Mouse (Mus musculus) limb, embryonic 15.5 days (tissue): Measurements from ENCODE around the gene Nynrin. TPM values are rescaled to one million over a fixed set of nuclear protein-coding genes. Genes with fewer than 3 reads are reported as not detected.
A peak's percentile ranks its signal among the peaks of the same experiment; 100 is the strongest.

Experiments
- ATAC-seq: fragments of 200-750 bp; cut with Nextera tagmentation; 2 replicates; pipeline ENCODE4 v1.8.0; 2017; ENCODE audit warnings: low read depth, moderate TSS enrichment; ENCODE audit not compliant: insufficient number of reproducible peaks, low FRiP score, low TSS enrichment
- H3K27ac ChIP-seq: fragments of 300-500 bp; sonication (generic); 2 replicates; pipeline ENCODE4 v1.5.1; 2015; ENCODE audit warnings: moderate library complexity, mild to moderate bottlenecking, inconsistent platforms
- H3K27me3 ChIP-seq: fragments of 300-500 bp; sonication (generic); 2 replicates; pipeline ENCODE4 v1.6.1; 2015; ENCODE audit warnings: inconsistent platforms
- H3K36me3 ChIP-seq: fragments of 300-500 bp; sonication (generic); 2 replicates; pipeline ENCODE4 v1.6.1; 2015; ENCODE audit warnings: inconsistent platforms
- H3K4me1 ChIP-seq: fragments of 300-500 bp; sonication (generic); 2 replicates; pipeline ENCODE4 v1.6.1; 2015; ENCODE audit warnings: inconsistent platforms
- H3K4me2 ChIP-seq: fragments of 300-500 bp; sonication (generic); 2 replicates; pipeline ENCODE4 v1.6.1; 2015; ENCODE audit warnings: mild to moderate bottlenecking, inconsistent platforms
- H3K4me3 ChIP-seq: fragments of 300-500 bp; sonication (generic); 2 replicates; pipeline ENCODE4 v1.5.1; 2015; ENCODE audit warnings: mild to moderate bottlenecking, inconsistent platforms
- H3K9ac ChIP-seq: fragments of 300-500 bp; sonication (generic); 2 replicates; pipeline ENCODE4 v1.6.1; 2015; ENCODE audit warnings: inconsistent platforms
- H3K9me3 ChIP-seq: fragments of 300-500 bp; sonication (generic); 2 replicates; pipeline ENCODE4 v1.6.1; 2016; ENCODE audit warnings: inconsistent platforms
- WGBS: fragments of 180-500 bp; shearing (Covaris S2); methylation state at CpG from one replicate; pipeline ENCODE4 v1.1.7; 2015; 5-methylcytosine and 5-hydroxymethylcytosine counted together
- polyA plus RNA-seq: library from polyadenylated mRNA; unstranded; fragments of >200 nt; fragmentation: Nextera tagmentation; extraction: Ambion mirVana; gene quantifications from 2 replicates; pipeline ENCODE4 v1.2.1, GENCODE M21; 2015

Gene Nynrin
- polyA plus RNA-seq, 1 experiment from 2014 or later: 25.5 TPM

DNA sequence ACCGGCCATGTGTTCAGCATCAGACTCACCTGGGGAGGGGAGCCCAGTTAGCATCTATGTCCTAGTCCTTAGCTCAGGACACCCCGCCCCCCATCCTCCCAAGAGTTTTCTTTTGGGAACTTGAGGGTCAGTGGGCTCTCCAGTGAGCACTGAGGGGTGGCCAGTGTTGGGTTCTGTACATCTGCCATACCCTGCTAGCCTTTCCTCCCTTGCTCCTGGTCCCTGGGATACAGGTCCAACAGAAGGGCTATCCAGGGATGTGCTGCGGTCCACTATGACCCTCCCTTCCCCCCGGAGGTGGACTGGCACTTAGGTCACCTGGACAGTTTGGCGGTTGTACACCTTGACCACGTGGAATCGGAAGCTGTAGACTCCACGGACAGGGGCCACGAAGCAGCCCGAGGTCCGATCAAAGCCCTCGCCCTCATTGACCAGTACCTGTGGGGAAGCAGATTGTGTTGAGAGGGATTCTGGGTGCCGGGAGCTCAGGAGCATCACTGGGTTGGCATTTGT, 29.4 kb downstream of the Nynrin start:
- Histone ChIP-seq H3K27me3 (no peaks in the 10 kb centered on the region), H3K9ac (no peak overlapping the region), H3K4me3 (no peak overlapping the region), H3K4me1 (peaks cover 32% of the 10 kb centered on the region), H3K36me3 (peaks cover 19% of the 10 kb centered on the region), H3K27ac (no peak overlapping the region), H3K9me3 (no peaks in the 10 kb centered on the region), H3K4me2 (no peak overlapping the region)
- 90% methylated on average over 13 of the region's 13 CpGs for WGBS
- ATAC-seq: no peak

DNA sequence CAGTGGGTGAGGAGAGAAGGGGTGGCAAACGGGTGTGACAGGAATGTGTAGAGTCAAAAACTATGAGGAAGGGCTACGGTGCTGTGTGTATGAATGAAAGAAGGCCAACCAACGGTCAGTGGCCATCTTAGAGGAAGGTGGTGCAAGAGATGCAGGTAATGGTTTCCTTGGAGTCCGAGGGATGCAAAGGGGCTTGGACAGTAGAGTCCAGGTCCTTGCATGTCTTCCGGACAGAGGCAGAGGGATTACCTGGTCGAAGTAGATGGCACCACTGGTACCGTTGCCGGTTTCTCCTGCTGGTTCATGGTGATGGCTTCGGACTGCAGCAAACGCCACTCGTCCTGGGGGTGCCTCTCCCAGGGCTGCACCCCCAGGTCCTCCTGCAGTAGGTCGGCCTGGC, 29.9 kb downstream of the Nynrin start:
- Histone ChIP-seq H3K9ac (no peak overlapping the region), H3K36me3 (peaks cover 24% of the 10 kb centered on the region), H3K27ac (peak overlapping the region; percentile 94; the same call in 1 of the 2 replicates), H3K9me3 (no peaks in the 10 kb centered on the region), H3K4me3 (no peak overlapping the region), H3K4me2 (no peak overlapping the region), H3K4me1 (peaks cover 32% of the 10 kb centered on the region), H3K27me3 (no peaks in the 10 kb centered on the region)
- ATAC-seq: no peak
- 85% methylated on average over 12 of the region's 12 CpGs for WGBS

- Histone ChIP-seq H3K4me3 (peak within 1 kb of the TSS; percentile 83), H3K27me3 (no peaks in the 10 kb centered on the region), H3K9ac (peak within 1 kb of the TSS; percentile 83), H3K4me2 (peak within 1 kb of the TSS; percentile 76), H3K36me3 (peaks cover 29% of the 10 kb centered on the region), H3K9me3 (no peaks in the 10 kb centered on the region), H3K27ac (peak within 1 kb of the TSS; percentile 94), H3K4me1 (peaks cover 32% of the 10 kb centered on the region)
- ATAC-seq: peak; percentile 12; the same call in 1 of the 2 replicates
- WGBS: 34% methylated on average over 4 of the region's 4 CpGs
Measured at GRCm38 (mm10) chr14:55884166-55884565, 30.4 kb downstream of the Nynrin start, which contains the start of gene Cbln3. Gene Cbln3 (minus strand): TSS chr14:55884392.

DNA sequence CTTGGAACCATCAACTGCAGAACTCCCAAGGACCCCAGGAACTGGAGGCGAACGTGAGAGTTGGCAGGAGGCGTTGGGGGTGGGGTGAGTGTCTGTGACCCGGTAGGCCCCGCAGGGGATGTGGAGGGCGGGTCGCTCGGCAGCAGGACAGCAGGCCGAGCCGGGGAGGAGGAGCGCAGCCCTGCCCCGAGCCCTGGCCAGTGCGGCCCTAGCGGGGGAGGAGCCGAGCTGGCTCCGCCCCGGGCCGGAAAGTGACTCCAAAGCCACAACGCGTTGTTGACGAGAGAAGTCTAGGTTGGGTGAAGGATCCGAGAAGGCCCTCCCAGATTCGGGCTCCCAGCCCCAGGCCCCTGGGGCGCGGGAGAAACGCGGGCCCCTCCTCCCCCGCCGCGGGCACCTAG, 30.9 kb downstream of the Nynrin start, which contains the start of gene Khnyn:
Gene Khnyn, plus strand, starts transcription at position 235 of the 401 bp plus-strand sequence.
- Histone ChIP-seq H3K4me1 (peaks cover 32% of the 10 kb centered on the region), H3K9me3 (no peaks in the 10 kb centered on the region), H3K4me2 (peak within 1 kb of the TSS; percentile 76), H3K27ac (peak within 1 kb of the TSS; percentile 94), H3K27me3 (no peaks in the 10 kb centered on the region), H3K9ac (peak within 1 kb of the TSS; percentile 83), H3K36me3 (peaks cover 34% of the 10 kb centered on the region), H3K4me3 (peak within 1 kb of the TSS; percentile 83)
- 0% methylated on average over 29 of the region's 30 CpGs for WGBS
- ATAC-seq: peak; percentile 88

DNA sequence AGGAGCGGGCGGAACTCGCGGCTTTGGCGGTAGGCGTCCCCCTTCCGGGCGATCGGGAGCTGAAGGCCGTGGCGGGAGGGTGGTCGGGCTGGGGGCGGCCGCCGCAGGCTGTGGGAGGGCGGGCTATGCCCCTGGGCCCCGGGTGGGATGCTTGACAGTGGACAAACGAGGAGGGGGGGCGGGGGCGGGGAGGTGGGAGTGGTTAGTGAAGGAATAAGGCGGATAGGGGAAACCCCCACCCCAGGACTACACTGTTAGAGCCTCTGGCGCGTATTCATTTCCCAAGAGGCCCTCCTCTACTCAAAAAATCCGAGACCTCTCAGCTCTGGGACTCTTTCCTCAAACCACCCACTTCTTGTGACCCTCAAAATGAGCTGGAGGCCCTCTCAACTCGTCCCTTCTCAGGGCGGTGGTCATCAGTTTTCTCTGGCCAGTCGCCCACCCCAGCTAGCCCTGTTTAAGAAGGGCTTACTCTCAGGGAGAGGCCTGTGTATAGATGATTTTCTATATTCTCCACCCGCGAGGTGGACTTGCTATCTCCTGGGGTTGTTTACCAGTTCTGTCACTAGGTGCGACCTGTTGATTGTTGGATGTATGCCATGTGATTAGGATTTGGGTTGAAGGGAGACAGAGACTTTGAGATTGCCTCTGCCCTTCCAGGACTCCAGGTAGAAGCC, 31.4 kb downstream of the Nynrin start:
- H3K36me3 ChIP-seq: peaks cover 39% of the 10 kb centered on the region
- peak overlapping the region; percentile 83 for H3K4me3 ChIP-seq
- H3K9me3 ChIP-seq: no peaks in the 10 kb centered on the region
- peaks cover 32% of the 10 kb centered on the region for H3K4me1 ChIP-seq
- peak overlapping the region; percentile 94 for H3K27ac ChIP-seq
- peak overlapping the region; percentile 83 for H3K9ac ChIP-seq
- no peaks in the 10 kb centered on the region for H3K27me3 ChIP-seq
- ATAC-seq: peak; percentile 68
- 1% methylated on average over 11 of the region's 30 CpGs for WGBS
- H3K4me2 ChIP-seq: peak overlapping the region; percentile 76

GRCm38 (mm10) chr14:55885791-55886271, 32.0 kb downstream of the Nynrin start:
- ATAC-seq: no peak
- Histone ChIP-seq H3K4me1 (peaks cover 32% of the 10 kb centered on the region), H3K4me2 (peak overlapping the region; percentile 76), H3K9ac (peak overlapping the region; percentile 83), H3K4me3 (peak overlapping the region; percentile 83), H3K27me3 (no peaks in the 10 kb centered on the region), H3K9me3 (no peaks in the 10 kb centered on the region), H3K27ac (peak overlapping the region; percentile 94), H3K36me3 (peaks cover 45% of the 10 kb centered on the region)
- 5% methylated on average over 16 of the region's 16 CpGs for WGBS

DNA sequence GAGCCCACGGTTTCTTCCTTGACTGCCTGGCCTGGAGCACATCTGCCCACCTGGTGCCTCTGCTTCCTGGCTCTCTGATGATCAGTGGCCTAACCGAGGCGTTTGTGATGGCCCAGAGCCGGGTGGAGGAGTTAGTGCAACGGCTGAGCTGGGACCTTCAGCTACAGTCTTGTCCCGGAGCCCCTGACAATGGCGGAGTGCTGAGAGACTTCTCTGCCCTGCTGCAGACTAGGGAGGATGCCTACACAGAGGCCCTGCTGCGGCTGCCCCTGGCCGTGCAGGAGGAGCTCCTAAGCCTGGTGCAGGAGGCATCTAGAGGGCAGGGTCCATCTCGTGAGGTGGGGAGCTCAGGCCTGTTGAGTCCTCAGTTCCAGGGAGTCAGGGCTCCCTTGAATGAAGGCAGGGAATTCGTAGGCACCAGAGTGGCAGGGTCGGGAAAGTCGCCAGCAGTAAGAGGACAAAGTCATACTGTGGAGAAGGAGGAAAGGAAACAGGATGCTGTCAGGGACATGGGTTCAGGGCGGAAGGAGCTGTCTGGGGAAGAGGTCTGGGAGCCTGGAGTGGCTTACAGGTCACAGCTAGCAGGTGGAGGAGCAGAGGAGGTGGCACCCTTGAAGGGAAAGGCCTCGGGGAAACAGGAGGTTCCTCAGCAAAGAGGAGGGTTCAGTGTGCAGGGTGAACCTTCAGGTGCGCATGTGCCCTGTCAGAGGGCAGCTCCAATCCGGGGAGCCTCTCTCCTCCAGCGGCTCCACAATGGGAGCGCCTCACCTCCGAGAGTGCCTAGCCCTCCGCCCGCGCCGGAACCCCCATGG, 33.0 kb downstream of the Nynrin start:
- no peak for ATAC-seq
- 75% methylated on average over 24 of the region's 24 CpGs for WGBS
- Histone ChIP-seq H3K4me3 (no peak overlapping the region; the same call in 1 of the 2 replicates), H3K4me2 (peak overlapping the region; percentile 76; the same call in 1 of the 2 replicates), H3K4me1 (peaks cover 32% of the 10 kb centered on the region), H3K36me3 (peaks cover 54% of the 10 kb centered on the region), H3K27ac (no peak overlapping the region), H3K27me3 (no peaks in the 10 kb centered on the region), H3K9me3 (no peaks in the 10 kb centered on the region), H3K9ac (no peak overlapping the region)

- Histone ChIP-seq H3K4me2 (no peak overlapping the region), H3K9me3 (no peaks in the 10 kb centered on the region), H3K27ac (0 out of 2 replicates have a peak overlapping the region, but pooled peaks have one; percentile 19), H3K36me3 (peaks cover 53% of the 10 kb centered on the region), H3K9ac (no peak overlapping the region), H3K4me3 (no peak overlapping the region), H3K4me1 (peaks cover 18% of the 10 kb centered on the region), H3K27me3 (no peaks in the 10 kb centered on the region)
- 92% methylated on average over 12 of the region's 12 CpGs for WGBS
- ATAC-seq: no peak
Measured at GRCm38 (mm10) chr14:55897671-55898070, 43.9 kb downstream of the Nynrin start.

DNA sequence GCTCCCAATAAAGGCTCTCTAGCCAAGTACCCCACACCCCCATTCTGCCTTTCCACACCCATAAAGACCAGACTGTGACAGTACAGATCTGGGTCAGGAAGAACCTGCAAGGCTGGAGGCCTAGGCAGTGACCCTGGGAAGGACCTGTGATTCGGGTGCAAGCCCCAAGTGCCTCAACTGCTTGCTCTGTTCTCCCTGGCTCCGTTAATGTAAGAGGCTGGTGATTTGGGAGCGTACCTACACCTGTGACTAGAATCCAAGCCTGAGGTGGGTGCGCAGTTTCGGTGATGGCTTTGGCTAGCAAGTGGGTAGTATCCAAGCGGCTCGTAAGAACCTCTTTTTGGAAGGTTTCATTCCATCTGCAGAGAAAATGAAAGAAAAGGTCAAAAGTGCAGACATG, 45.1 kb downstream of the Nynrin start:
- H3K9me3 ChIP-seq: no peaks in the 10 kb centered on the region
- peak overlapping the region; percentile 58; the same call in 1 of the 2 replicates for H3K4me3 ChIP-seq
- peaks cover 45% of the 10 kb centered on the region for H3K36me3 ChIP-seq
- no peaks in the 10 kb centered on the region for H3K27me3 ChIP-seq
- no peak for ATAC-seq
- WGBS: 84% methylated on average over 7 of the region's 7 CpGs
- H3K4me1 ChIP-seq: peaks cover 18% of the 10 kb centered on the region
- no peak overlapping the region for H3K9ac ChIP-seq
- H3K27ac ChIP-seq: peak overlapping the region; percentile 90; the same call in 1 of the 2 replicates
- H3K4me2 ChIP-seq: peak overlapping the region; percentile 83

DNA sequence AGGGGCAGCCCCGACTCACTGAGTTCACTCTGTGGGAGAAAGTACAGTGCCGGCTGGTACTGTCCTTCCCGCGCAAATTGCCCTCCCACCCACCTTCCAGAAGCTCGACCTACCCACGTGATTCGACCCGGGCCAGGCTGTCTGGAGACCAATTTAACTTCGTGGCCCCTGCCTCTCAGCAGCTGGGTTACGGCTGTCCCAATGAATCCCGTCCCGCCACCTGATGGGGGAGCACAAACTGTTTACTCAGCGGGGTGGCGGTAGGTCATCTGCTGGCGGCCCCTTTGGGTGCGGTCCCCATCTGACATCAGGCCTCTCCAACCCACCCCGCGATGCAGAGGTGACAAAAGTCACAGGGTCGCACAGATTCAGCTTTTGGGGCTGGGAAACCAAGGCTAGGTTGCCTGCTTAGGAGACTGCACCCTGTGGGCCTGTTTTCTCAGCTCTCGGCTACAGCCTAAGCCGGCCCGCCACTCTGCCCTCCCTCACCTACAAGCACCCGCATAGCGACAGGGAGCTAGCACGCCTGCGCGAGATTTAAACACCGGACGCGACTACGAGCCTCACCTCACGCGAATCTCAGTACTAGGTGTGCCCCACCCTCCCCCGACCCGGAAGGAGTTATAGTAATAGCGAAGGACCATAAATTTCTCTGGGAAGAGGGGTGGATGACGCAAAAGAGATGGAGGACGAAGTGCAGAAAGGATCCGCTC, 46.0 kb downstream of the Nynrin start, which contains the start of gene Sdr39u1:
Gene Sdr39u1, minus strand, starts transcription at position 593 of the 713 bp plus-strand sequence.
- Histone ChIP-seq H3K9me3 (no peaks in the 10 kb centered on the region), H3K4me2 (peak within 1 kb of the TSS; percentile 83), H3K27ac (peak within 1 kb of the TSS; percentile 90), H3K36me3 (peaks cover 36% of the 10 kb centered on the region), H3K9ac (peak within 1 kb of the TSS; percentile 65), H3K27me3 (no peaks in the 10 kb centered on the region), H3K4me1 (peaks cover 18% of the 10 kb centered on the region), H3K4me3 (peak within 1 kb of the TSS; percentile 58)
- WGBS: under 1% methylated on average over 39 of the region's 39 CpGs
- peak; percentile 90 for ATAC-seq

DNA sequence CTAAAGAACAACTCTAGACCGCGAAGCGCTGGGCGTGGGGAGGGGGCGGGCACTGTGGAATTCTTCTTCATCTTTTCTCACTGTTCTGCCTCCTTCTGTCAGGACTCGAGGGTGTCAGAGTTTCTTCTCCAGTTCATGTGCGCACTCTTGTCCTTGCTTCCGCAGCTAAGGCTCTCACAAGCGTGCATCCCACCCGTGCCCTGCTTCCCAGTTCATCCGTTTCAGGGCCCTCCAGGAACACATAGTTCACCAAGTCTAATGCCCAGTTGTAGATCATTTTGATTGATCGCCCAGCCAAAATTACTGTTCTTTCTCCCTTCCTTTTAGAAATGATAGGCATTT, 46.6 kb downstream of the Nynrin start:
- Histone ChIP-seq H3K27me3 (no peaks in the 10 kb centered on the region), H3K27ac (peak overlapping the region; percentile 90), H3K36me3 (peaks cover 31% of the 10 kb centered on the region), H3K4me3 (peak overlapping the region; percentile 58), H3K4me1 (peaks cover 18% of the 10 kb centered on the region), H3K9me3 (no peaks in the 10 kb centered on the region), H3K9ac (peak overlapping the region; percentile 65), H3K4me2 (peak overlapping the region; percentile 83)
- 2% methylated on average over 12 of the region's 12 CpGs for WGBS
- no peak for ATAC-seq
